Mouse (Mus musculus) heart, embryonic 16.5 days (tissue): ENCODE measurements around the gene Adora1. TPM values are rescaled to one million over a fixed set of nuclear protein-coding genes. Genes with fewer than 3 reads are reported as not detected.

ENCODE experiments used
- ATAC-seq: fragments of 200-750 bp; cut with Nextera tagmentation; replicated peaks from 2 replicates; pipeline ENCODE4 v1.8.0; 2017; ENCODE audit warnings: moderate number of reproducible peaks; ENCODE audit not compliant: insufficient read depth, low FRiP score; ENCODE audit errors: extremely low read depth
- H3K27ac ChIP-seq: fragments of 300-500 bp; sonication (generic); 2 replicates; pipeline ENCODE4 v1.5.1; 2014; ENCODE audit warnings: mild to moderate bottlenecking, low read length, control low read depth, moderate library complexity
- H3K27me3 ChIP-seq: fragments of 300-500 bp; sonication (generic); 2 replicates; pipeline ENCODE4 v1.6.1; 2014; ENCODE audit warnings: low read length, mixed read lengths; ENCODE audit not compliant: control insufficient read depth, insufficient read depth
- H3K36me3 ChIP-seq: fragments of 300-500 bp; sonication (generic); 2 replicates; pipeline ENCODE4 v1.6.1; 2014; ENCODE audit not compliant: control insufficient read depth, insufficient read depth
- H3K4me1 ChIP-seq: fragments of 300-500 bp; sonication (generic); 2 replicates; pipeline ENCODE4 v1.6.1; 2014; ENCODE audit warnings: low read length, mixed read lengths; ENCODE audit not compliant: control insufficient read depth, insufficient read depth
- H3K4me2 ChIP-seq: fragments of 300-500 bp; sonication (generic); 2 replicates; pipeline ENCODE4 v1.6.1; 2014; ENCODE audit warnings: low read depth, mild to moderate bottlenecking, control low read depth, low read length
- H3K4me3 ChIP-seq: fragments of 300-500 bp; sonication (generic); 2 replicates; pipeline ENCODE4 v1.5.1; 2014; ENCODE audit warnings: mild to moderate bottlenecking, control low read depth, low read length
- H3K9ac ChIP-seq: fragments of 300-500 bp; sonication (generic); 2 replicates; pipeline ENCODE4 v1.6.1; 2014; ENCODE audit warnings: low read length, control low read depth
- H3K9me3 ChIP-seq: fragments of 300-500 bp; sonication (generic); replicated peaks from 2 replicates; pipeline ENCODE4 v1.6.1; 2016; ENCODE audit warnings: low read length; ENCODE audit not compliant: control insufficient read depth
- WGBS: fragments of 180-500 bp; shearing (Covaris S2); extraction: QIAGEN DNeasy Blood & Tissue Kit; methylation state at CpG from one replicate; pipeline ENCODE4 v1.1.7; 2014; 5-methylcytosine and 5-hydroxymethylcytosine counted together
- polyA plus RNA-seq: library from polyadenylated mRNA; unstranded; fragments of >200 nt; fragmentation: Nextera tagmentation; extraction: Ambion mirVana; gene quantifications from 2 replicates; pipeline ENCODE4 v1.2.1, GENCODE M21; 2015

Gene Adora1
- polyA plus RNA-seq, 1 experiment from 2014 or later: 30.0 TPM

DNA sequence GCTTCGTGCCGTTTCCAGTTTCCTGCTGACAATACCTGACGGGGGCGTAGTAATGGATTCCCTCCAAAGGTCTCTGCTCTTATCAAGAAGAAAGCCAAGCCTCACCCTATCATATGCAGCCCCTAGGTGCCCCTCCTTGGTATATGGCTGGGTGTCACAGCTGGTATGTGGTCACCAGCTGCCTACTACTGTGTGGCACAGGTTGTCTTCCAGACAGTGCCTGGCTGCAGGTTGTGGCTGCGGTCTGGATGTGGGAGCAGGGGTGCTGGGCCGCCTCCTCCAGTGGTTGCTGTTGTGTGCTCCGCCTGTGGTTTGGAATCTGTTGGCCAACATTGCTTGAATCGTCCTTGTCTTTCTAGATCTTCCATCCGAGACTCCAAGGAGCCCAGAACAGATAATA is 84.5 kb downstream of the Adora1 start:
- Histone ChIP-seq H3K27ac (no peak overlapping the region), H3K27me3 (no peaks in the 10 kb centered on the region), H3K36me3 (no peaks in the 10 kb centered on the region), H3K4me3 (no peak overlapping the region), H3K9me3 (0 out of 2 replicates have a peak, but pooled peaks cover 3% of the 10 kb centered on the region), H3K4me1 (peaks cover 5% of the 10 kb centered on the region; the same call in 1 of the 2 replicates), H3K4me2 (no peak overlapping the region), H3K9ac (no peak overlapping the region)
- WGBS: 83% methylated on average over 9 of the region's 9 CpGs
- no peak for ATAC-seq

DNA sequence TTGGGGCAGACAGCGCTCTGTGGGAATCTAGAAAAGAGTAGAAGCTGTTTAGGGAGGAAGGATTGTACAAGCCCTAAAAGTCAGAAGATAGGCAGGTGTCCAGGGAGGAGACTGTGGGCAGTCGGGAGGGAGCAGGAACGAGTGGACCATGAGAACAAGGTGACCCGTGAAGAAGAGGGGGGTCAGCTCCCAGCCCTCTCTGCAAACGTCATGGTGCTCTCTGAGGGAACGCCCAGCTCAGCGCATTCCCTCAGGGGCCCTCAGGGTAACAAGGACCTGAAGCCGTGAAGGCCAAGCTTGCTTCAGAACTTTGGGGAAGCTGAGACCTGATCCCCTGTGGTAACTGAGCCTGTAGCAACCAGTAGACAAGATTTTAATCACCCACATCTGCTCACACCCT is 85.2 kb downstream of the Adora1 start:
- no peak overlapping the region for H3K9ac ChIP-seq
- H3K4me2 ChIP-seq: no peak overlapping the region
- no peak for ATAC-seq
- H3K36me3 ChIP-seq: no peaks in the 10 kb centered on the region
- no peaks in the 10 kb centered on the region for H3K27me3 ChIP-seq
- H3K4me3 ChIP-seq: no peak overlapping the region
- 44% methylated on average over 8 of the region's 8 CpGs for WGBS
- 0 out of 2 replicates have a peak, but pooled peaks cover 3% of the 10 kb centered on the region for H3K9me3 ChIP-seq
- no peak overlapping the region for H3K27ac ChIP-seq
- peaks cover 5% of the 10 kb centered on the region; the same call in 1 of the 2 replicates for H3K4me1 ChIP-seq

Other genes starting within 250 kb of the Adora1 start
- gene Fmod, start 198.2 kb downstream of the Adora1 start, polyA plus RNA-seq: 23.6 and 29.5 TPM in 2 replicates
- 49.5 and 50.9 TPM in 2 replicates for gene Btg2, start 156.3 kb downstream of the Adora1 start, polyA plus RNA-seq
- gene Chit1, start 124.2 kb downstream of the Adora1 start, polyA plus RNA-seq: 0.31 and 0.46 TPM in 2 replicates
- 1.1 and 1.2 TPM in 2 replicates for gene Chil1, start 53.3 kb downstream of the Adora1 start, polyA plus RNA-seq
- gene Mybph, start 42.0 kb downstream of the Adora1 start, polyA plus RNA-seq: 0.64 and 0.96 TPM in 2 replicates
- 2.0 and 3.3 TPM in 2 replicates for gene Myog, start 54.6 kb upstream of the Adora1 start, polyA plus RNA-seq
- 10.6 and 11.4 TPM in 2 replicates for gene Ppfia4, start 97.5 kb upstream of the Adora1 start, polyA plus RNA-seq
- gene Tmem183a, start 126.5 kb upstream of the Adora1 start, polyA plus RNA-seq: 57.5 and 60.4 TPM in 2 replicates
- gene 4933406M09Rik, start 150.5 kb upstream of the Adora1 start, polyA plus RNA-seq: not detected in 2 replicates
- gene Cyb5r1, start 170.1 kb upstream of the Adora1 start, polyA plus RNA-seq: 42.2 and 49.0 TPM in 2 replicates
- 138 and 148 TPM in 2 replicates for gene Adipor1, start 179.9 kb upstream of the Adora1 start, polyA plus RNA-seq
- 20.6 and 21.1 TPM in 2 replicates for gene Klhl12, start 220.1 kb upstream of the Adora1 start, polyA plus RNA-seq